Mouse (Mus musculus): ENCODE measurements around the gene Polr2b. TPM values are rescaled to one million over a fixed set of nuclear protein-coding genes. Genes with fewer than 3 reads are reported as not detected.
A peak's percentile ranks its signal among the peaks of the same experiment; 100 is the strongest.

Polr2b gene
- polyA plus RNA-seq, 1 experiment from 2014 or later = 62.4 TPM

DNA sequence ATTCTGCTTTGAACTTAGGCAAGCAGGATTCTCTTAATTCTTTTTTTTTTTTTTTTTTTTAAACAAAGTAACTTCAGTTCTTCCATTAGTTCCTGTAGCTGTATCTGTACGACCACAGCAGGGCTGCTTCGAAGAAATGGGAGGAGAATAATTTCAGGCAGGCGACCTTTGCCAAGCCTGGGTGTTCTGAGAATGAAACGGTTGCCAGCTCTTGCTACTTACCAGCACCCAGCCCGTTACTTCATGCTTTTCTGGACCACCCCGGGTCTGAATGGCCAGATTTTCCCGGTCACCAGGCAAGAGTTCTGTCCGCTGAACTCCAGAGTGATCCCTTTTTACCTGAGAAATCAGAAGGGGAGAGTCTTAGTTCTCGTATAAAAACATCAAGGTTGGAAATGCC, 41.7 kb downstream of the Polr2b start:
- Histone ChIP-seq H3K4me1 (ENCODE audit: control insufficient read depth, insufficient read depth, low read length) (peaks cover 10% of the 10 kb centered on the region; the same call in 1 of the 2 replicates), H3K9ac (replicated peaks; ENCODE audit: low read depth, low read length) (no peak overlapping the region), H3K27me3 (ENCODE audit: control insufficient read depth, insufficient read depth, low read length) (no peaks in the 10 kb centered on the region), H3K9me3 (ENCODE audit: control insufficient read depth, low read depth, low read length) (no peaks in the 10 kb centered on the region), H3K36me3 (ENCODE audit: control insufficient read depth, insufficient read depth, low read length) (peaks cover 35% of the 10 kb centered on the region), H3K4me2 (replicated peaks; ENCODE audit: low read depth, low read length) (no peak overlapping the region), H3K27ac (ENCODE audit: low read length) (no peak overlapping the region), H3K4me3 (ENCODE audit: low read depth, low read length) (no peak overlapping the region)
- WGBS = 71% methylated on average over 9 of the region's 9 CpGs
- no peak for ATAC-seq (ENCODE audit: insufficient number of reproducible peaks, insufficient read depth, low FRiP score, low read depth)

DNA sequence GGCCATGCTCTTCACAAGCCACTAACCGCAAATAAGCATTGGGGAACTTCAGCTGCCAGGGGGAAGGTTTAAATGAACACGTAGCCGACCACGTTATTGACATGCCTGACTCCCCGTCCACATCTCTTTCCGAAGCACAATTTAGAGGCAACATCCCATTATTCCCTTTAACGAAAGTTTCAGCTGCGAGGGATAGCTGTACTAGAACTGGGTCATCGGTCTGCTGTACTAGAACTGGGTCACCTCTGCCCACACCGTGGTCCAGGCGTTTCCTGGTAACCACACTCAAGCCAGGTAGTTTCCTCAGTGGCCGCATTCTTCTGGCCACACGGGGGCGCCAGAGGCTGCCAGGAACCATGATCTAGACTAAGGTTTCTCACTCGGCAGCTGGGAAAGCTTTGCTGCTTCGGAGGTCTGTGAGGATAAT, 44.4 kb downstream of the Polr2b start:
- ATAC-seq (ENCODE audit: insufficient number of reproducible peaks, insufficient read depth, low FRiP score, low read depth) = peak; percentile 38; the same call in 1 of the 2 replicates
- WGBS = 8% methylated on average over 16 of the region's 16 CpGs
- Histone ChIP-seq H3K27me3 (ENCODE audit: control insufficient read depth, insufficient read depth, low read length) (no peaks in the 10 kb centered on the region), H3K4me3 (ENCODE audit: low read depth, low read length) (no peak overlapping the region), H3K36me3 (ENCODE audit: control insufficient read depth, insufficient read depth, low read length) (peaks cover 12% of the 10 kb centered on the region), H3K27ac (ENCODE audit: low read length) (no peak overlapping the region), H3K4me2 (replicated peaks; ENCODE audit: low read depth, low read length) (peak overlapping the region; percentile 23; the same call in 1 of the 2 replicates), H3K9me3 (ENCODE audit: control insufficient read depth, low read depth, low read length) (no peaks in the 10 kb centered on the region), H3K9ac (replicated peaks; ENCODE audit: low read depth, low read length) (no peak overlapping the region), H3K4me1 (ENCODE audit: control insufficient read depth, insufficient read depth, low read length) (peaks cover 17% of the 10 kb centered on the region; the same call in 1 of the 2 replicates)

DNA sequence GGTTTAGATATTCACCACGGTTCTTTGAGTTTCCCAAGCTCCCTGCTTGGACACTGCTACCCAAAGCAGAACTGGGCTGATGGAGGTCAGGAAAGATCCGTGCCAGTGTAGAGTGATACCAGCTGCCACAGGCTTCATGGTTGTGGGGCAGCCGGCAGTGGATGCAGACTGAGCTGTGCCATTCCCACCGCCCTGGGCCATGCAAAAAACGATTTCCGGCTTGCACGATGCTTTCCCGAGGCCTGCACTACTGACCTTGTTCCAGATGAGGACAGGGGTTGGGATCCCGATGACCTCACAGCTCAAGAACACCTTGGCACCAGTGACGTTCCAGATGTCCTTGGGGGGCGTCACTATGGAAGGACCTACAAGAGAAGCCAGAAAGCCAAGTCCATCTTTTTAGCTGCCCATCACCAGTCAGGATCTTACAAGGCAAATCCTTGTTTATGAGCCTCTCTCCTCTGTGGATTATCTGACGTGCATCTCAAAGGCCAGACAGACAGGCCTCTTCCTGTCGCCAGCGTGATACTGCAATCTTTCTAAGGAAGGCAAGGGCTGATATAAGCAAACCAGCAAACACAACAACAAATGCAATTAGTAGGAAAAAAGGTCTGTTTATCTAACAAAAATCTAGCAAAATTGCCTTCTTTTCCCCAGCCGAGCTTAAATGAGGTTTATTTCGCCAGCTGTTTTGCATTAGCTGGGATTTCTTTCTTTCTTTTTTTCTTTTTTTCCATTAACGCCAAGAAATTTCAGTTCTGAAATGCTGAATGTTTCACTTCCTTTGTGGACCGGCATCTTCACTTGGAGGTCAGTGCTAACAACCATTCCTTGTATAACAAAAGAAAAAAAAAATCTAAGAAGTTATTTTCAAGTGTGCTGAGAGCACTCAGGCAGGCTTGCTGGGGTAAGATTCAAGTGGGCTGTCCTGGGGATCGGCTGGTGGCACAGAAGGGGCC, 45.6 kb downstream of the Polr2b start:
- Histone ChIP-seq H3K4me2 (replicated peaks; ENCODE audit: low read depth, low read length) (0 out of 2 replicates have a peak overlapping the region, but pooled peaks have one; percentile 10), H3K27ac (ENCODE audit: low read length) (peak overlapping the region; percentile 72), H3K36me3 (ENCODE audit: control insufficient read depth, insufficient read depth, low read length) (peaks cover 4% of the 10 kb centered on the region; the same call in 1 of the 2 replicates), H3K4me3 (ENCODE audit: low read depth, low read length) (no peak overlapping the region), H3K9me3 (ENCODE audit: control insufficient read depth, low read depth, low read length) (no peaks in the 10 kb centered on the region), H3K27me3 (ENCODE audit: control insufficient read depth, insufficient read depth, low read length) (no peaks in the 10 kb centered on the region), H3K4me1 (ENCODE audit: control insufficient read depth, insufficient read depth, low read length) (peaks cover 17% of the 10 kb centered on the region; the same call in 1 of the 2 replicates), H3K9ac (replicated peaks; ENCODE audit: low read depth, low read length) (no peak overlapping the region)
- ATAC-seq (ENCODE audit: insufficient number of reproducible peaks, insufficient read depth, low FRiP score, low read depth) = no peak
- 66% methylated on average over 19 of the region's 19 CpGs for WGBS

DNA sequence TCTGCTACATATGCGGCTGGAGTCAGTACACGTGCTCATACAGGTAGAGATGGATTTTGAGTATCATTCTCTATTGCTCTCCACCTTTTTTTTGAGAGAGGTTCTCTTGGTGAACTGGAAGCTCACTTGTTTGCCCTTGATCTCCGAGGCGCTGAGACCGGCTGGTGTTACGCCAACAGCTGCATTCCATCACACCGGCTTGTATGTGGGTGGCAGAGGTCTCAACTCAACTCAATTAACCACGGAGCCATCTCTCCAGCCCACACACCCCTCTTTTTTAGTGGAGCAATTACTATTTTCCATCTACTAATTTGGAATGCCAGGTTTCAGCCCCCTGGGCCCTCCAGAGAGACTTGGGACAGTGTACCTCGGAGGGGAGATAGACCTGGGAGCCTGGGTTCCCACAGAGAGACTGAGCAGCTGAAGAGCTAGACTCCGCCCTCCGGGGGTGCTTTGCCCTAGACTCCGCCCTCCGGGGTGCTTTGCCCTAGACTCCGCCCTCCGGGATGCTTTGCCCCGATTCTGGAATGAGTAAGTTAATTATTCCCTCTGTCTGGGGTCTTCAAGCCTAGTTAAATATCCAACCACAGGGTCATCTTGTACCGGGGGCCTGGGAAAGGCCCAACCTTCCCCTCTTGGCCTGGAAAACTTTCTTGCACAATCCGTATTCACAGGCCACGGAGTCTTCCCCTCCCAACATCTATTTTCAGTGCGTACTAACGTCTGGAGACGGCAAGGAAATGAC, 47.6 kb downstream of the Polr2b start:
- Histone ChIP-seq H3K9ac (replicated peaks; ENCODE audit: low read depth, low read length) (no peak overlapping the region), H3K9me3 (ENCODE audit: control insufficient read depth, low read depth, low read length) (no peaks in the 10 kb centered on the region), H3K4me3 (ENCODE audit: low read depth, low read length) (peak overlapping the region; percentile 26), H3K4me1 (ENCODE audit: control insufficient read depth, insufficient read depth, low read length) (peaks cover 17% of the 10 kb centered on the region; the same call in 1 of the 2 replicates), H3K36me3 (ENCODE audit: control insufficient read depth, insufficient read depth, low read length) (no peaks in the 10 kb centered on the region), H3K27me3 (ENCODE audit: control insufficient read depth, insufficient read depth, low read length) (no peaks in the 10 kb centered on the region), H3K27ac (ENCODE audit: low read length) (peak overlapping the region; percentile 75), H3K4me2 (replicated peaks; ENCODE audit: low read depth, low read length) (peak overlapping the region; percentile 44)
- peak; percentile 59; the same call in 1 of the 2 replicates for ATAC-seq (ENCODE audit: insufficient number of reproducible peaks, insufficient read depth, low FRiP score, low read depth)
- WGBS = 14% methylated on average over 22 of the region's 22 CpGs

DNA sequence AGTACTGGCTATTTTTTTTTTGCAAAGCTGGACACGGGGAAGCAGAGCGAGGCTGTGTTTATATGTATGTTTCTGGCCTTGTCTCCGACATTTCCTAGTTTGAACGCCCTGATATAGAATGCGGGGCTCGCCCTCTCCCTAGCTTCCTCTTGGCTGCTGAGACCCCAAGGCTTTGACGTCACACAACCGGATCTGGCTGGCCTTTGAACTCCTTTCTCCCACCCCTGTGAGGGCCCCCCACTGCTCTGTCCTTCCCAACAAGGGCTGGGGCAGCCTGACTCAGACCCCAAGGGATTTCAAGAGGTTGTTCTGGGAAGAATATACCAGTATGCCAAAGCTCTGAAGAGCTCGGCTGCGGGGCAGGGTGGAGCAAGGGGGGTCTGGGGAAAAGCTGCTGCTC, 48.4 kb downstream of the Polr2b start:
- Histone ChIP-seq H3K4me3 (ENCODE audit: low read depth, low read length) (peak overlapping the region; percentile 26), H3K9me3 (ENCODE audit: control insufficient read depth, low read depth, low read length) (no peaks in the 10 kb centered on the region), H3K4me1 (ENCODE audit: control insufficient read depth, insufficient read depth, low read length) (peaks cover 17% of the 10 kb centered on the region; the same call in 1 of the 2 replicates), H3K4me2 (replicated peaks; ENCODE audit: low read depth, low read length) (peak overlapping the region; percentile 44), H3K9ac (replicated peaks; ENCODE audit: low read depth, low read length) (no peak overlapping the region; the same call in 1 of the 2 replicates), H3K36me3 (ENCODE audit: control insufficient read depth, insufficient read depth, low read length) (no peaks in the 10 kb centered on the region), H3K27me3 (ENCODE audit: control insufficient read depth, insufficient read depth, low read length) (no peaks in the 10 kb centered on the region), H3K27ac (ENCODE audit: low read length) (peak overlapping the region; percentile 75)
- ATAC-seq (ENCODE audit: insufficient number of reproducible peaks, insufficient read depth, low FRiP score, low read depth) = peak; percentile 74; the same call in 1 of the 2 replicates
- 4% methylated on average over 10 of the region's 10 CpGs for WGBS

DNA sequence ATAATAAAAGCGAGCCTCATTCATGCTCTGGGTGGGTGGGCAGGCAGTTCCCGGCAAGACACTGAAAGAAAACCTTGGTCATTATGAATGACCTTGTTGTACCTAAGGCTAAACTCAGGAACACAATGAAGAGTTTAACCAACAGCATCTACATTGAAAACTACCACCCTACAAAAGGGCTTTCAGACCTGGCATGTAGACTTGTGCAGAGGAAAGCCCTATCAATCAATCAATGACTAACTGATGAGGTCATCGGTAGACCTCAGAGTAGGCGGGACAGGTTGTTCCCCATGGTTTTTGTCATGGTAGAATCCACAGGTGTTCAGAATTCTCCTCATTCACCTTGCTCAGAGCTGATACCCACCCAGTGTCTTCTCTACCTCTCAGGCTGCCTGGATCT, 50.0 kb downstream of the Polr2b start:
- no peak overlapping the region for H3K4me2 ChIP-seq (replicated peaks; ENCODE audit: low read depth, low read length)
- no peak overlapping the region for H3K27ac ChIP-seq (ENCODE audit: low read length)
- H3K4me3 ChIP-seq (ENCODE audit: low read depth, low read length) = no peak overlapping the region
- no peak for ATAC-seq (ENCODE audit: insufficient number of reproducible peaks, insufficient read depth, low FRiP score, low read depth)
- H3K9ac ChIP-seq (replicated peaks; ENCODE audit: low read depth, low read length) = no peak overlapping the region
- WGBS = 89% methylated on average over 4 of the region's 4 CpGs
- no peaks in the 10 kb centered on the region for H3K9me3 ChIP-seq (ENCODE audit: control insufficient read depth, low read depth, low read length)
- peaks cover 20% of the 10 kb centered on the region; the same call in 1 of the 2 replicates for H3K4me1 ChIP-seq (ENCODE audit: control insufficient read depth, insufficient read depth, low read length)
- H3K36me3 ChIP-seq (ENCODE audit: control insufficient read depth, insufficient read depth, low read length) = no peaks in the 10 kb centered on the region
- no peaks in the 10 kb centered on the region for H3K27me3 ChIP-seq (ENCODE audit: control insufficient read depth, insufficient read depth, low read length)

DNA sequence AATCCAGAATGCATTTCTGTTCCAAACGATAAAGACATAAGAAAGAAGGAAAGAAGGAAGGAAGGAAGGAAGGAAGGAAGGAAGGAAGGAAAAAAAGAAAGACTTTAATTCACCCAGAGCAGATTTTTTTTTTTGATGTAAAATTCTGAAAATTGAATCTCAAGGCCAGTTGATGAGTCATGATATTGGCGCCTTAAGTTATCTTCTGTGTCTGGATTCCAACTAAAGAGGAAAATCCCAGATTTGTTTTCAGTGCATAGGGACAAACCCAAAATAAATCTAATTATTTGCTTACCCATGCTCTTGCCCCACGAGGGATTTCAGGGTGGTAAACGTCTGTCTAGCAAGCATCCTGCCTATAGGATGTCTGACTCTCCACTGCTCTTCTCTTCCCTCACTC, 51.1 kb downstream of the Polr2b start:
- WGBS = 70% methylated on average over 4 of the region's 4 CpGs
- H3K27ac ChIP-seq (ENCODE audit: low read length) = no peak overlapping the region
- peaks cover 17% of the 10 kb centered on the region; the same call in 1 of the 2 replicates for H3K4me1 ChIP-seq (ENCODE audit: control insufficient read depth, insufficient read depth, low read length)
- no peaks in the 10 kb centered on the region for H3K9me3 ChIP-seq (ENCODE audit: control insufficient read depth, low read depth, low read length)
- ATAC-seq (ENCODE audit: insufficient number of reproducible peaks, insufficient read depth, low FRiP score, low read depth) = no peak
- no peak overlapping the region for H3K9ac ChIP-seq (replicated peaks; ENCODE audit: low read depth, low read length)
- no peak overlapping the region for H3K4me3 ChIP-seq (ENCODE audit: low read depth, low read length)
- H3K27me3 ChIP-seq (ENCODE audit: control insufficient read depth, insufficient read depth, low read length) = no peaks in the 10 kb centered on the region
- no peaks in the 10 kb centered on the region for H3K36me3 ChIP-seq (ENCODE audit: control insufficient read depth, insufficient read depth, low read length)
- no peak overlapping the region for H3K4me2 ChIP-seq (replicated peaks; ENCODE audit: low read depth, low read length)

DNA sequence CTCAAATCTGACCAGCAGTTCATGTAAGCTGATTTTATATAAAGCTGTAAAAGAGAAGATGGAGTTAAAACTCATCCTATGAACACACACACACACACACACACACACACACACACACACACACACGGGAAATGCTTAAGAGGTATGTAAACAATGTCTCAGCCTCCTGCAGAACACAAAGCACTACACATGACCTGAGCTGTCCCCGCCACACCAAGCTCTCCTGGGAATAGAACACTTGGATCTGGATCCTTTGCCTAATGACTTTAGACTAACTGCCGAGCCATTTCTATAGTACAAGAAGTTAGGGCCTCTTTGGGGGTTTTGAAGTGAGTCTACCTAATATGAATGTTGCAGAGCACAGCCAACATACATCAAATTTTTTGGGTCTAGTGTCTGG, 52.2 kb downstream of the Polr2b start:
- 36% methylated on average over 3 of the region's 3 CpGs for WGBS
- no peak for ATAC-seq (ENCODE audit: insufficient number of reproducible peaks, insufficient read depth, low FRiP score, low read depth)
- no peak overlapping the region for H3K4me3 ChIP-seq (ENCODE audit: low read depth, low read length)

More for the DNA sequence above, 52.2 kb downstream of the Polr2b start:
- no peaks in the 10 kb centered on the region for H3K9me3 ChIP-seq (ENCODE audit: control insufficient read depth, low read depth, low read length)
- no peak overlapping the region for H3K27ac ChIP-seq (ENCODE audit: low read length)
- H3K4me2 ChIP-seq (replicated peaks; ENCODE audit: low read depth, low read length) = no peak overlapping the region
- no peak overlapping the region for H3K9ac ChIP-seq (replicated peaks; ENCODE audit: low read depth, low read length)
- H3K4me1 ChIP-seq (ENCODE audit: control insufficient read depth, insufficient read depth, low read length) = peaks cover 14% of the 10 kb centered on the region; the same call in 1 of the 2 replicates
- no peaks in the 10 kb centered on the region for H3K36me3 ChIP-seq (ENCODE audit: control insufficient read depth, insufficient read depth, low read length)
- no peaks in the 10 kb centered on the region for H3K27me3 ChIP-seq (ENCODE audit: control insufficient read depth, insufficient read depth, low read length)

Measured in stomach, embryonic 14.5 days (tissue).